Comparison of ENCODE assay signal across 8 mouse cellular contexts in the genomic region with DNA sequence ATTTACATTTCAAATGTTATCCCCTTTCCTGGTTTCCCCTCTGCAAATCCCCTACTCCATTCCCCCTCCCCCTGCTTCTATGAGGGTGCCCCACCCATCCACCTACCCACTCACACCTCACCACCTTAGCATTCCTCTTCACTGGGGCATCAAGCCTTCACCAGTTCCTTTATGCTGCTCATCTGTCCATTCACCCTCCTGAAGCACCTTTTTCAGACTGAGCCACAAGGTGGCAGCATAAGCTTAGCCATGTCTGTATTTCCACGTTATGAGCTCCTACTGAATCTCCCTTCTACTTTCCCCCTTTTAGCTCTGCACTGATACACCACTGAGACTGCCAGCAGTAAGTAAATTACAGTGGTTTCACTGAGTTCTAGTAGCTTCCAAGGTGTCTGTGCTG.
DNase-seq lines count a peak whose midpoint lies in the region; ATAC-seq and TF ChIP-seq lines count a peak whose summit lies in the region.

No protein-coding gene starts in this region.

- no peaks in the 10 kb centered on the region for H3K9me3 ChIP-seq in forebrain, postnatal 0 days (ENCODE audit: low read length)
- H3K9me3 ChIP-seq in hindbrain, embryonic 15.5 days = no peaks in the 10 kb centered on the region

- no peak overlapping the region for H3K9ac ChIP-seq in forebrain, postnatal 0 days
- H3K9ac ChIP-seq in hindbrain, embryonic 15.5 days = no peak overlapping the region

- no peaks in the 10 kb centered on the region for H3K27me3 ChIP-seq in forebrain, postnatal 0 days (ENCODE audit: insufficient read depth, low read length)
- H3K27me3 ChIP-seq in hindbrain, embryonic 15.5 days = no peaks in the 10 kb centered on the region

- 0% methylated on average over 1 of the region's 1 CpGs for WGBS in forebrain, postnatal 0 days
- WGBS in hindbrain, embryonic 15.5 days = 3% methylated on average over 1 of the region's 1 CpGs

- no peak overlapping the region for H3K27ac ChIP-seq in forebrain, postnatal 0 days (ENCODE audit: low read depth, low read length)
- H3K27ac ChIP-seq in hindbrain, embryonic 15.5 days (replicated peaks) = no peak overlapping the region

- H3K36me3 ChIP-seq in forebrain, postnatal 0 days (ENCODE audit: insufficient read depth) = no peaks in the 10 kb centered on the region
- H3K36me3 ChIP-seq in hindbrain, embryonic 15.5 days = no peaks in the 10 kb centered on the region

- ATAC-seq in forebrain, postnatal 0 days = peak; percentile 93
- ATAC-seq in hindbrain, embryonic 15.5 days (ENCODE audit: low FRiP score, low read depth) = peak; percentile 90
- no peak for ATAC-seq in erythroid progenitor cell, adult 5-6 weeks (replicated peaks; ENCODE audit: low FRiP score, poor library complexity, severe bottlenecking)

- peak; percentile 97 for TF ChIP-seq CTCF in forebrain, postnatal 0 days (IDR thresholded peaks at IDR 0.05; ENCODE audit: low read depth)

- peak; percentile 38 for DNase-seq in WW6 (ENCODE audit: low read depth, low spot score)
- DNase-seq in cerebellum, adult 18-20 months = peak; percentile 88 to 91
- DNase-seq in forebrain, postnatal 0 days = peak; percentile 90
- peak; percentile 75 to 86 for DNase-seq in layer of hippocampus, postnatal 14 days (ENCODE audit: low spot score in 2 of 2)
- DNase-seq in lung, postnatal 10 days = peak; percentile 75
- peak; percentile 87 to 89 for DNase-seq in right cerebral cortex, adult 2 months (ENCODE audit: low spot score in 2 of 2)

- no peak overlapping the region for H3K4me2 ChIP-seq in forebrain, postnatal 0 days (ENCODE audit: low read depth)
- no peak overlapping the region for H3K4me2 ChIP-seq in hindbrain, embryonic 15.5 days

- H3K4me1 ChIP-seq in forebrain, postnatal 0 days (ENCODE audit: insufficient read depth) = no peaks in the 10 kb centered on the region
- H3K4me1 ChIP-seq in hindbrain, embryonic 15.5 days (replicated peaks) = no peaks in the 10 kb centered on the region

- H3K4me3 ChIP-seq in forebrain, postnatal 0 days (ENCODE audit: low read depth, low read length) = no peak overlapping the region
- no peak overlapping the region for H3K4me3 ChIP-seq in hindbrain, embryonic 15.5 days

Comparison
In these comparisons a context has a peak if more than half of its experiments do, and no peak if none do; other contexts are left out.
1. DNase-seq: peak in every context shown above with its lines; median percentile 90 in forebrain, postnatal 0 days; 90 in cerebellum, adult 18-20 months; 88 in right cerebral cortex, adult 2 months; 80 in layer of hippocampus, postnatal 14 days; 75 in lung, postnatal 10 days; 38 in WW6.